Mouse (Mus musculus) gastrocnemius, adult 2 months (tissue): ENCODE measurements around the gene Wbp2. TPM values are rescaled to one million over a fixed set of nuclear protein-coding genes. Genes with fewer than 3 reads are reported as not detected.

Experiments used
- DNase-seq: peaks from one replicate; pipeline ENCODE4 v3.0.0; 2022
- H3K27ac ChIP-seq: fragments of 200-600 bp; 2 replicates; pipeline ENCODE4 v1.8.1; 2022; ENCODE audit warnings: mild to moderate bottlenecking
- H3K4me3 ChIP-seq: fragments of 200-600 bp; 2 replicates; pipeline ENCODE4 v1.8.1; 2022; ENCODE audit warnings: mild to moderate bottlenecking, moderate library complexity
- CTCF ChIP-seq: fragments of 200-600 bp; IDR thresholded peaks from 2 replicates; pipeline ENCODE4 v1.8.1; 2022; ENCODE audit warnings: antibody characterized with exemption, mild to moderate bottlenecking, moderate library complexity
- intact Hi-C: fragments of 180-260 bp; cut with DNase I; formaldehyde crosslinking; loops from one replicate; pipeline ENCODE4 v1.15.1; 2025
- total RNA-seq, 2 experiments: library from RNA; stranded (reverse); gene quantifications; 2 replicates each; pipeline ENCODE4 v1.2.3; 2021

Gene Wbp2
- total RNA-seq, 2 experiments from 2014 or later: 77.2 to 81.8 TPM

- peak overlapping the region; percentile 91 for H3K27ac ChIP-seq
- no peak for DNase-seq
- intact Hi-C loops: no loop called here
- peak overlapping the region; percentile 93 for H3K4me3 ChIP-seq
- TF ChIP-seq CTCF: peak; percentile 27
These were observed 20.4 kb upstream of the Wbp2 start for GRCm38 (mm10) chr11:116106963-116107776.

- Histone ChIP-seq H3K27ac (peak overlapping the region; percentile 91), H3K4me3 (peak overlapping the region; percentile 93)
- no peak for TF ChIP-seq CTCF
- no peak for DNase-seq
- intact Hi-C loops: no loop called here
These were observed 19.6 kb upstream of the Wbp2 start for GRCm38 (mm10) chr11:116106154-116106962.

GRCm38 (mm10) chr11:116105065-116105464 is 18.3 kb upstream of the Wbp2 start:
- intact Hi-C loops: no loop called here
- TF ChIP-seq CTCF: no peak
- H3K4me3 ChIP-seq: no peak overlapping the region
- H3K27ac ChIP-seq: peak overlapping the region; percentile 91
- DNase-seq: no peak

- Histone ChIP-seq H3K4me3 (peak overlapping the region; percentile 41), H3K27ac (peak overlapping the region; percentile 91)
- DNase-seq: peak; percentile 82
- intact Hi-C loops: no loop called here
- no peak for TF ChIP-seq CTCF
These were observed 17.3 kb upstream of the Wbp2 start for GRCm38 (mm10) chr11:116104006-116104646.

GRCm38 (mm10) chr11:116103572-116103971 is 16.8 kb upstream of the Wbp2 start:
- intact Hi-C loops: no loop called here
- Histone ChIP-seq H3K27ac (peak overlapping the region; percentile 91), H3K4me3 (peak overlapping the region; percentile 41)
- DNase-seq: no peak
- TF ChIP-seq CTCF: no peak

- intact Hi-C loops: no loop called here
- peak overlapping the region; percentile 49 for H3K4me3 ChIP-seq
- peak overlapping the region; percentile 91 for H3K27ac ChIP-seq
- TF ChIP-seq CTCF: no peak
- no peak for DNase-seq
These were observed 15.7 kb upstream of the Wbp2 start for GRCm38 (mm10) chr11:116102472-116102871.

GRCm38 (mm10) chr11:116101931-116102381 is 15.2 kb upstream of the Wbp2 start:
- peak; percentile 81 for DNase-seq
- H3K27ac ChIP-seq: peak overlapping the region; percentile 91
- intact Hi-C loops: no loop called here
- TF ChIP-seq CTCF: no peak
- peak overlapping the region; percentile 49 for H3K4me3 ChIP-seq

- intact Hi-C loops: no loop called here
- Histone ChIP-seq H3K4me3 (no peak overlapping the region), H3K27ac (peak overlapping the region; percentile 91)
- no peak for DNase-seq
- no peak for TF ChIP-seq CTCF
These were observed 14.0 kb upstream of the Wbp2 start for GRCm38 (mm10) chr11:116100839-116101238.

- Histone ChIP-seq H3K4me3 (no peak overlapping the region; the same call in 1 of the 2 replicates), H3K27ac (peak overlapping the region; percentile 91)
- intact Hi-C loops: no loop called here
- DNase-seq: peak; percentile 90
- TF ChIP-seq CTCF: no peak
These were observed 13.6 kb upstream of the Wbp2 start for GRCm38 (mm10) chr11:116100385-116100784.

- DNase-seq: no peak
- Histone ChIP-seq H3K4me3 (peak overlapping the region; percentile 37), H3K27ac (peak overlapping the region; percentile 91)
- intact Hi-C loops: no loop called here
- no peak for TF ChIP-seq CTCF
These were observed 12.7 kb upstream of the Wbp2 start for GRCm38 (mm10) chr11:116099462-116099861.

GRCm38 (mm10) chr11:116098711-116099460 is 12.1 kb upstream of the Wbp2 start:
- no peak for TF ChIP-seq CTCF
- Histone ChIP-seq H3K27ac (peak overlapping the region; percentile 91), H3K4me3 (peak overlapping the region; percentile 37)
- peak; percentile 52 for DNase-seq
- intact Hi-C loops: no loop called here
